Mouse (Mus musculus): ENCODE measurements around the gene Auh.

Auh gene

DNA sequence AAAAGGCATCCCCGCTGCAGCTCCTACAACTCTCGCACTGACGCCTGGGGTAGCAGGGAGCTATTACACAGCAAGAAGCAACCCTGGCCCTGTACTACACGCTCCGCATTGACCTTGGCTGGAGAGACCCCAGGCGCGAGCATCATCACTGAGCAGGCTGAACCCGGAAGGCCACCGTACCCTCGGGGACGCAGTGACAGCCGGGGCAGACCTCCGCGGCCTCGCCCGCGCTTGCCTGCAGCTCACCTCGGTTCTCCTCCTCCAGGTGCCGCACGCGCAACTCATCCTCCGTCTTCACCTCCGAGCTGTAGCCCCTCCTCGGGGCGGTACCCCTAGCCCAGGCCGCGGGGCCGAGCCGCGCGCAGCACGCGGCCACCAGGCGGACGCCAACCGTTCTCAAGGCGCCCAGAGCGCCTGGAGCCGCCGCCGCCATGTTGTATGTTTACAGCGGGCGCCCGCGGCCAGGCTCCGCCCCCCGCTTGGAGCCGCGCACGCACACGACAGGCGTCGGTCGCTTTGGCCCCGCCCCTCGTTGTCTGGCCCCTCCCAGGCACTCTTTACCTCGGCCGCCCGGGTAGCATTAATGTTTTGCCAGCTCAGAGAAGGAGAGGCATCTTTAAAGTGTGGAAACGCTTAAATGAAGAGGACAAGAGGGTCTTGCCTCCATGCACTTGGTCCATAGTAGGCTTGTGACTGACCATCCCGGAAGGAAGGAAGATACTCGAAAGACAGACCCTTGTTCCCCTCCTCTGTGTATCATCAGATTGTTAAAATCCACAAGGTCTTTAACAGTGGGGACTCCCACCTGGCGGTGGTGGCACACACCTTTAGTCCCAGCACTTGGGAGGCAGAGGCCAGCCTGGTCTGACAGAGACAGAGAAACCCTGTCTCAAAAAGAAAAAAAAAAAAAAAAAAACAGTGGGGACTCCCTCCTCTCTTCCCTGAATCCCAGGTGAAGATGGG is at the start of gene Auh:
Auh (minus strand) TSS at position 473 of the 963 bp plus-strand sequence.
- DNase-seq, result peak; percentile 91

DNA sequence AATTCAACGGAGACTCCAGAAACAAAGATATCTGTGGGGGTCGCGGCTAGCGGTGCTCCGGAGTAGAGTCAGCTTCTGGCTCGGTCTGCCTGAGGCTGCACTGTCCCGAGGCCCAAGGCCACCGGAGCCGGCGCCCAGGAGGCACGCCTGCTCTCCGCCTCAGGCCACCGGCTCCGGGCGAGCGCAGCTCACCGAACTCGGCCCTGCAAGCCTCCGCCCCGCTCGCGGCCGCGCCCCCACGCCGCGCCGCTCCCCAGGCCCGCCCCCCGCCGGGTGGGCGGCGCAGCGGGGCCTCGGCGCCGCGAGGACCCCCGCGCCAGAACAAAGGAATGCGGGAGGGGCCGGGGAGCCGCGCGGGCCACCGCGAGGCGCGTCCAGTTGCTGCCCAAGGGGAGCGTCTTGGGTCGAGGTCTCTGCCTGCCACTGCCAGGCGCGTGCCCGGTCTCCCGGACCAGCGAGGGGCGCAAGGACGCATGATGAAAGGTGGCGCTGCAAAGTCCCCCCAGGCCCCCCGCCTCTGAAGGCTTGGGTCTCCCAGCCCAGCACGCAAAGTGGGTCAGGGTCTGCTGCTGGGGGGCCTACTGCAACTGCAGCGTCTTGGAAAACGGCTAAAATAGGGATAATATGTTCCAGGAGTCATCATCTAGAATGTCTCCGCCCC is 49.0 kb upstream of the Auh start:
- DNase-seq, result peak; percentile 44

DNA sequence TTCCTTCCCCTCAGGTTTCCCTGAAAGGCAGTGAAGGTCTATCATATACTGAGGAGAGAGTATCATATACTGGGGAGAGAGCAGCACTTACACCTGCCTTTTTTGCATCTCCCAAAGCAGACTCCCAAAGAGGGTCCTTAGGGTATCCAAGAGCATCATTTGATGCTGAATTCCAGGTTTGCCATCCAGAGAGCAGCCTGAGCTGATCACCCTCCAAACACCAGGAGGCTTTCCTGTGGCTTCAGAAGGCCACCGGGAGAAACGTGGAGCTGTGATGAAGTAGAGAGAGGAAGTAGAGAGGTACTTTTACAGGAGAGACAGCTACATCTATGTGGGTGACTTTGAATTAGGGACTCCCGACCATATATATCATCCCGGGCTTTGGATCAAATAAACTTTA is 48.3 kb upstream of the Auh start:
- DNase-seq, result no peak

- no peak for DNase-seq
Measured at GRCm38 (mm10) chr13:52977221-52977609, 47.7 kb upstream of the Auh start.

- DNase-seq, result peak; percentile 62
Measured at GRCm38 (mm10) chr13:52976510-52977220, 47.2 kb upstream of the Auh start.

DNA sequence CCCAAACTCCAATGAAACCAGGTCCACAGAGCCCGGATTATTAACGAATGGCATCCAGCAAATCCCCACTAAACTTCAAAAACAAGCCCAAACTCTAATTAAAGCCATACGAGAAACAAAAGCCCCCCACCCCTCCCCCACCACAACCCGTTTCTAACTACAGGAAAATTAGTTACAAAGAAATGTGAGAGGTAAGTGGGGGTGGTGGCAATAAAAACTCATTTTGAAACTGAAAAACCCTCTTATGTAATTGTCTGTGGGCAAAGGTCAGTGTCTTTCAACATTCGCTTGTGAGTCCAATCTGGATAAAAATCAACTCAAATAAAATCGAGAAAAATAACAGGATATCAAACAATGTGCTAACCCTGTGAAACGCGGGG is 46.6 kb upstream of the Auh start:
- DNase-seq, result no peak

- no peak for DNase-seq
Measured at GRCm38 (mm10) chr13:52974676-52975075, 45.2 kb upstream of the Auh start.

GRCm38 (mm10) chr13:52973427-52973826 is 43.9 kb upstream of the Auh start:
- DNase-seq, result no peak

DNA sequence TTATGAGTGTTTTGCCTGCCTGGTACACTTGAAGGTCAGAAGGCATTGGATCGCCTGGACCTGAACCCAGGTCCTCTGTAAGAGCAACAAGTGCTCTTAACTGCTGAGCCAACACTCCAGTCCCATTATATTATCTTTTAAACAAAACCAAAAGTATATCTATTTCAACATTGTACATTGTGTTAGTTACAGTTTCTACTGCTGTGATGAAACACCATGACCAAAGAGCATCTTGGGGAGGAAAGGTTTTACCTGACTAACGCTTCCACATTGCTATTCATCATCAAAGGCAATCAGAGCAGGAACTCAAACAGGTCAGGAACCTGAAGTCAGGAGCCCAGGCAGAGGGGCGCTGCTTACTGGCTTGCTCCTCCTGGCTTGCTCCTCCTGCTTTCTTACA is 43.1 kb upstream of the Auh start:
- no peak for DNase-seq

GRCm38 (mm10) chr13:52970876-52971275 is 41.4 kb upstream of the Auh start:
- no peak for DNase-seq

- no peak for DNase-seq
Measured at GRCm38 (mm10) chr13:52962922-52963321, 33.4 kb upstream of the Auh start.

GRCm38 (mm10) chr13:52962361-52962760 is 32.9 kb upstream of the Auh start:
- DNase-seq, result no peak

DNA sequence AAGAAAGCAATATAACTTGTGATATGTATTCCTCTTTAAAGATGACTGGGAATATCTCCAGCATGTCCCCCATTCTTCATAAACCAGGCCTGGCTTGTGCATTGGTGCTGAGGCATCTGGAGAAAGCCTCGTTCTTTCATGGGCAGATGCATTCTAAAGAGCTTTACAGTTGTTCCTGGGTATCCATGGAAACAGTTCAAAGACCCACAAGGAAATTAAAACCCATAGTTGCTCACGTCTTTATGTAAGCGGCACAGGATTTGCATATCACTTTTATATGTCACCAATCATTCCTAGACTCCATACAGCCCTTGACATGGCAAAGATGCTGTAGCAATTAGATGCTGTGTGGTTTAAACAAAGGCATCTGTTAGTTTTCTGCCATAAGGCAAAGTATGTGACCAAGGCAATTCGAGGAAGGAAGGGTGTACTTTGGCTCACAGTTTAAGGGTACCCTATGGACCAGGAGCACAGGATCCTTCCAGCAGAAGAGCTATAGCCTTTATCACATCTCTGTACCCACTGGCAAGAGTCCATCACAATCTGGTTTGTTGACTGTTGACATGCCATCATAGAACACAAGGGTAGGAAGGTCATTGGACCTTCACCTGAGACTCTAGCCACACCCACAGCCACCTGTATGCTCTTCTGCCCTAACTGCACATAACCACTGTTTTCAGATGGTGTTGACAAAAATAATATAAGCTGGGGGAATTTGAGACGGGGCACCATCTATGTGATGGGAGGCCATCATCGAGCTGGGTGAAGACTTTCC is 24.5 kb upstream of the Auh start:
- no peak for DNase-seq

- no peak for DNase-seq
Measured at GRCm38 (mm10) chr13:52949211-52949610, 19.7 kb upstream of the Auh start.

DNA sequence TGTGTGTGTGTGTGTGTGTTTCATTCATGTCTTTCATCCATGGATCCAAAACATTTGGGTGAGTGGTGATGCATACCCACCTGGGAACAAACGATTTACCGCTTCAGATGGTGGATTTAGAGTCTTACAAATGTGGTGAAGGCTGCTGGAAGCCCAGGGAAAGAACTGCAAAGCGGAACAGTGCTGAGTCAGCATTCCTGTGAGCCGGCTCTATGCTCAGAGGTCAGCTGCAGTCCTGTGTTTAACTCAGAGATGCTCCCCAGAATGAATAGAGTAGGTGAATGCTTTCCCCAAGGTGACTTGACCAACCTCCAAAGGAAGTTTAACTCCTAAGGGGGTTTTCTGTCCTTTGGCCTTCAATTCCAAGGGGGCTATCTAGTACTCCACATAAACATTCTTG is 18.1 kb upstream of the Auh start:
- DNase-seq, result no peak

GRCm38 (mm10) chr13:52945769-52946168 is 16.3 kb upstream of the Auh start:
- no peak for DNase-seq

GRCm38 (mm10) chr13:52944116-52944515 is 14.6 kb upstream of the Auh start:
- DNase-seq, result peak; percentile 15

DNA sequence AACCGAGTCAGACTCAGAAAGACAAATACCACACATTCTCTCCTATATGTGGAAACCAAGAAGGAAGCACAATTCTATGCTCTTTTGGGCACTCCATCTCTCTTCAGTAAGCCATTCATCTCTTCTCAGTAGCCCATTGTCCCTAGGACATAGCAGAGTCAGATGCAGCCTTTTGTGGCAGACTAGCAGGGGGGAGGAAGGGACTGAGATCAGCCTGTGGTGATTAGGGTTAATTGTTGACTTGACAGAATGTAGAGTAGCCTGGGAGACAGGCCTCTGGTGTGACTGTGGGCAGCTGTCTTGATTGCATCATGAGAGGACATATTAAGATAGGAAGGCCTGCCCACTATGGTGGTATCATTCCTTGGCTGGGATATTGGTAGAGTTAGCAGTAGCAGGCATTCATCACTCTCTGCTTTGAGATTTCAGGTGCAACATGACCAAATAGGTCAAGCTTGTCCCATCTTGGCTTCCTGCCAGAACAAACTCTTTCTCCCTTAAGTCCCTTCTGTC is 13.5 kb upstream of the Auh start:
- DNase-seq, result no peak

GRCm38 (mm10) chr13:52940956-52941355 is 11.5 kb upstream of the Auh start:
- DNase-seq, result no peak

DNA sequence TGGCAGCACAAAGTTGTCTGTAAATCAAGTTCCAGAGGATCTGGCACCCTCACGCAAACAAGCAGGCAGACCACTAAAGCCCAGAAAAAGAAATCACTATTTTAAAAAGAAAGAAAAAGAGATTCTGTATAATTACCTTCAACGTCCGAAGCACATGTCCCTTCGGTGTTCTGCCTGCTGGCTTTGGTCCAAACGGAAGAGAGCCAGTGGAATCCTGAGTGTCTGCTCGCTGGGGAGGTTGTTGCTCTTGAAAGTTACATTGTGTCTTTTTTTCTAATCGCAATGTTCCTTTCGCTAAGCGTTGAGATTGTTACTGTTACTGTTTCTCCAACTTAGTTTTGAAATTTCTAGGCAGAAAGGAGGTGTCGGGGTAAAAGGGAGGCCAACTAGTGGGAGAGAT is 1.1 kb upstream of the Auh start:
- DNase-seq, result no peak

GRCm38 (mm10) chr13:52928392-52928791 is 1.1 kb downstream of the Auh start:
- no peak for DNase-seq

- DNase-seq, result no peak
Measured at GRCm38 (mm10) chr13:52924457-52924856, 5.0 kb downstream of the Auh start.

- no peak for DNase-seq
Measured at GRCm38 (mm10) chr13:52921966-52922365, 7.5 kb downstream of the Auh start.

Data from lung, postnatal 14 days (tissue).